Mouse (Mus musculus) liver, embryonic 14.5 days (tissue): ENCODE results near the gene Lpp. TPM values are rescaled to one million over a fixed set of nuclear protein-coding genes. Genes with fewer than 3 reads are reported as not detected.
A peak's percentile ranks its signal among the peaks of the same experiment; 100 is the strongest.

Experiments
- ATAC-seq: fragments of 200-750 bp; cut with Nextera tagmentation; 2 replicates; pipeline ENCODE4 v1.8.0; 2017; ENCODE audit warnings: moderate number of reproducible peaks, mild to moderate bottlenecking, moderate library complexity; ENCODE audit not compliant: insufficient read depth
- DNase-seq, 3 experiments: peaks; one replicate each; pipeline ENCODE4 v3.0.0-alpha.2; 2012 to 2013; ENCODE audit warnings: low read depth in 3 of 3, low spot score in 3 of 3
- H3K27ac ChIP-seq: fragments of 300-500 bp; sonication (generic); 2 replicates; pipeline ENCODE4 v1.5.1; 2014; ENCODE audit warnings: moderate library complexity, mild to moderate bottlenecking, control low read depth, inconsistent platforms
- H3K27me3 ChIP-seq: fragments of 300-500 bp; sonication (generic); 2 replicates; pipeline ENCODE4 v1.6.1; 2014; ENCODE audit warnings: mild to moderate bottlenecking, low read length, moderate library complexity; ENCODE audit not compliant: control insufficient read depth, insufficient read depth
- H3K36me3 ChIP-seq: fragments of 300-500 bp; sonication (generic); replicated peaks from 2 replicates; pipeline ENCODE4 v1.6.1; 2014; ENCODE audit warnings: low read depth; ENCODE audit not compliant: control insufficient read depth, insufficient read depth
- H3K4me1 ChIP-seq, 2 experiments: fragments of 200-500 bp in 1 of 2; fragments of 300-500 bp in 1 of 2; sonication (generic) in 1 of 2; replicated peaks; 2 replicates each; pipeline ENCODE4 v1.6.1; 2012 to 2014; ENCODE audit warnings: antibody characterized with exemption in 1 of 2, inconsistent platforms in 1 of 2, low read length in 1 of 2; ENCODE audit not compliant: control insufficient read depth in 2 of 2, insufficient read depth in 2 of 2
- H3K4me2 ChIP-seq: fragments of 300-500 bp; sonication (generic); 2 replicates; pipeline ENCODE4 v1.6.1; 2014; ENCODE audit warnings: low read depth, mild to moderate bottlenecking, control low read depth, moderate library complexity
- H3K4me3 ChIP-seq, 2 experiments: fragments of 200-500 bp in 1 of 2; fragments of 300-500 bp in 1 of 2; sonication (generic) in 1 of 2; 2 replicates each; pipeline ENCODE4 v1.5.1; 2012 to 2014; ENCODE audit warnings: low read depth in 2 of 2, low read length in 2 of 2, mild to moderate bottlenecking in 2 of 2, control low read depth in 1 of 2, inconsistent platforms in 1 of 2, moderate library complexity in 1 of 2; ENCODE audit not compliant: insufficient read depth in 1 of 2
- H3K9ac ChIP-seq: fragments of 300-500 bp; sonication (generic); replicated peaks from 2 replicates; pipeline ENCODE4 v1.6.1; 2014; ENCODE audit warnings: mild to moderate bottlenecking, control low read depth, moderate library complexity
- H3K9me3 ChIP-seq: fragments of 300-500 bp; sonication (generic); 2 replicates; pipeline ENCODE4 v1.6.1; 2016; ENCODE audit warnings: low read length, mixed read lengths; ENCODE audit not compliant: control insufficient read depth
- CTCF ChIP-seq: IDR thresholded peaks from 2 replicates; pipeline ENCODE4 v1.5.1; 2016; ENCODE audit warnings: antibody characterized with exemption, low read depth, control low read depth
- EP300 ChIP-seq: IDR thresholded peaks from 2 replicates; pipeline ENCODE4 v1.6.1; 2016; ENCODE audit warnings: antibody characterized with exemption, low read depth
- WGBS: fragments of 180-500 bp; shearing (Covaris S2); extraction: QIAGEN DNeasy Blood & Tissue Kit; methylation state at CpG from one replicate; pipeline ENCODE4 v1.1.7; 2014; ENCODE audit not compliant: insufficient replicate concordance; 5-methylcytosine and 5-hydroxymethylcytosine counted together
- polyA plus RNA-seq, 2 experiments: library from polyadenylated mRNA; depleted of rRNA in 1 of 2; stranded (reverse) in 1 of 2; unstranded in 1 of 2; fragments of >200 nt; fragmentation: Nextera tagmentation in 1 of 2; extraction: Ambion mirVana in 1 of 2; gene quantifications; 2 replicates each; pipeline versions ENCODE4 v1.2.1 to v1.2.3; 2012 to 2014

The Lpp gene
- polyA plus RNA-seq, 2 experiments = 1.4 to 4.3 TPM

DNA sequence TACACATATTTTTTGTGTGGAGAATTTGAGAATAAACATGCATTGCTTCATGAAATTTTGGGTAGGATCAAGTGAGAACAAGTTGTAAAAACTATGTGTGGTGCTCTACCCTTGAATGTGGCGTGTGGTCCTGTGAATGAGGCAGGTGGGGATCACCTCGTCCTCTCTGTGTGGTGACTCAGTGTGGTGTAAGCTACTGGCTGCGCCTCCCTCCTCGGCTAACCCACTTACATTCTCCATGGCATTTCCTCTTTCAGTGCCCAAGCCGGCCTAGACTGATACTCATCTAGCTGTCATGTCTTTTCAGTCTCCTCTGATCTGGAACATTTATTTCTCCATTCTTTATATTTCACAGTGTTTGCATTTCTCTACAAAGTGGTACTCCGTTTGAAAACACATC lies 81.5 kb downstream of the Lpp start:
- Histone ChIP-seq H3K27me3 (no peaks in the 10 kb centered on the region), H3K4me2 (no peak overlapping the region), H3K36me3 (no peaks in the 10 kb centered on the region), H3K9me3 (no peaks in the 10 kb centered on the region), H3K4me3 (no peak overlapping the region), H3K9ac (no peak overlapping the region), H3K4me1 (peaks cover 0 to 7% of the 10 kb centered on the region in 2 experiments; a peak in 2 of 4 replicates), H3K27ac (no peak overlapping the region)
- ATAC-seq = no peak
- no peak for DNase-seq
- TF ChIP-seq EP300 = no peak
- no peak for TF ChIP-seq CTCF
- 31% methylated on average over 6 of the region's 6 CpGs for WGBS

DNA sequence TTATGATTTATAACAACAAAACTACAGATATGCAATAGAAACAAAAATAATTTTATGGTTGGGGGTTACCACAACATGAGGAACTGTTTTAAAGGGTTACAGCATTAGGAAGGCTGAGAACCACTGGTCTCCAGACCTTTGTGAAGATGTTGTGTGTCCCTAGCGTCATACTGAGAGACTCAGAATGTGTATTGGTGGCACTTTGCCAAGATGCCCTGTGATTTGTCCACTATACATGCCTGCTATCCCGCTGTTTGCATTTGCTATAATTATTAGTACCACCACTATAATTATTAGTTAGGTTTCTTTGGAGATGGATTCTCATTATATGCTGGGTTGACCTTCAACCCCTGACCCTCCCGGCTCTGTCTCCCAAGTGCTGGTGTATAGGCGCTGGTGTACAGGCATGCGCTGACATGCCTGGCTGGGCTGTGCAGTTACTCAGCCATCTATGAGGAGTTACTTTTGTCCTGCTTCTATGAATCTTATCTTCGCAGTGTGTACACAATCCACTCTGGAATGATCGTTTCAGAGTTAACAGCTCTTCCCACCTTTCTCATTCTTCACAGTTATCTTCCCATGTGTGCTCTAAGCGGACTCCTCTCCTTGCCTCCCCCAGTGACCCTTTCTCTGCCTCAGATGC lies 82.1 kb downstream of the Lpp start:
- Histone ChIP-seq H3K4me1 (peaks cover 0 to 4% of the 10 kb centered on the region in 2 experiments; a peak in 2 of 4 replicates), H3K27ac (no peak overlapping the region), H3K9ac (no peak overlapping the region), H3K9me3 (no peaks in the 10 kb centered on the region), H3K4me2 (no peak overlapping the region), H3K27me3 (no peaks in the 10 kb centered on the region), H3K36me3 (no peaks in the 10 kb centered on the region), H3K4me3 (no peak overlapping the region)
- TF ChIP-seq EP300 (no peak), CTCF (no peak)
- ATAC-seq (no peak), DNase-seq (no peak)
- WGBS = 62% methylated on average over 8 of the region's 8 CpGs

DNA sequence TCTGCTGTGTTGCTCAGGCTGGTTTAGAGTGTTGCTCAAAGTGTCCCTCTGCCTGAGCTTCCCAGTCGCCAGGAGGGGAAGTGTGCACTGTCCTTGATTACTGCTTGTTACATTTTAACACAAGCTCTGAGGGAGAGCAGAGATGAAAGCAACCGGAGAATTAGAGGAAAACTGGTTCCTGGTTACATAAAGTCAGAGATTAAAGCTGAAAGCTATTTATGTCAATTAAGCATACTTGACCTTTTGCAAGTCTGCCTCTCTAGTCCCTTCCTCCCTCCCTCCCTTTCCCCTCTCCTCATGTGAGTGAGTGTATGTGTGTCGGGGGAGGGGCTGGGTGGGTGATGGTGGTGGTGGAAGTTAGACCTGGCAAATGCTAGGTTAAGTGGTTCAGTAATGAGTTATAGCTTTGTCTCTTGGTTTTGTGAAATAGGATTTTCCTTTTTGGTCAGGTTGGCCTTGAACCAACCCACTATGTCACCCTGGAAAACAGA lies 83.6 kb downstream of the Lpp start:
- peak in 1 of 3 experiments; percentile 3 for DNase-seq
- no peak overlapping the region for H3K4me2 ChIP-seq

DNA sequence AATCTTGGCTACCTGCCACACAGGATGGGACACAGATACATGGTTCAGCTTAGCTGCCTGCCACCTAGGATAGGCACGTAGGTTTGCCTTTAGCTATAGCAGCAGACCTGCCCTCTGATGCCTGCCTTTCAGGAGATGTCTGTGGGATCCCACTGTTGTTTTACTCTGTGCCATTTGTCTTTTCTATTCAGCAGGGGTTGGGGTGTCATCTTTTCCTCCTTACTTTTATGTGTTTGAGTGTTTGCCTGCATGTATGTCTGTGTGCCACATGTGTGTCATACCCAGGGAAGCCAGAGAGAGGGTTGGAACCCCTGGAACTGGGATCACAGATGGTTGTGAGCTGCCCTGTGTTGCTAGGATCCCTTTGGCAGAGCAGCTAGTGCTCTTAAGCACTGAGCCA lies 84.7 kb downstream of the Lpp start:
- Histone ChIP-seq H3K27ac (no peak overlapping the region), H3K4me2 (no peak overlapping the region), H3K36me3 (no peaks in the 10 kb centered on the region), H3K9ac (no peak overlapping the region), H3K4me3 (no peak overlapping the region), H3K27me3 (no peaks in the 10 kb centered on the region), H3K9me3 (no peaks in the 10 kb centered on the region), H3K4me1 (peaks cover 0 to 4% of the 10 kb centered on the region in 2 experiments; a peak in 2 of 4 replicates)
- DNase-seq = no peak
- no peak for TF ChIP-seq CTCF
- TF ChIP-seq EP300 = no peak
- ATAC-seq = no peak
- 53% methylated on average over 1 of the region's 1 CpGs for WGBS

More for the DNA sequence above, 83.6 kb downstream of the Lpp start:
- H3K27me3 ChIP-seq = no peaks in the 10 kb centered on the region
- no peaks in the 10 kb centered on the region for H3K9me3 ChIP-seq
- H3K4me3 ChIP-seq = no peak overlapping the region
- 19% methylated on average over 3 of the region's 3 CpGs for WGBS
- no peaks in the 10 kb centered on the region for H3K36me3 ChIP-seq
- no peak overlapping the region for H3K27ac ChIP-seq
- H3K9ac ChIP-seq = no peak overlapping the region
- peaks cover 0 to 4% of the 10 kb centered on the region in 2 experiments; a peak in 2 of 4 replicates for H3K4me1 ChIP-seq
- no peak for ATAC-seq
- no peak for TF ChIP-seq EP300
- no peak for TF ChIP-seq CTCF

DNA sequence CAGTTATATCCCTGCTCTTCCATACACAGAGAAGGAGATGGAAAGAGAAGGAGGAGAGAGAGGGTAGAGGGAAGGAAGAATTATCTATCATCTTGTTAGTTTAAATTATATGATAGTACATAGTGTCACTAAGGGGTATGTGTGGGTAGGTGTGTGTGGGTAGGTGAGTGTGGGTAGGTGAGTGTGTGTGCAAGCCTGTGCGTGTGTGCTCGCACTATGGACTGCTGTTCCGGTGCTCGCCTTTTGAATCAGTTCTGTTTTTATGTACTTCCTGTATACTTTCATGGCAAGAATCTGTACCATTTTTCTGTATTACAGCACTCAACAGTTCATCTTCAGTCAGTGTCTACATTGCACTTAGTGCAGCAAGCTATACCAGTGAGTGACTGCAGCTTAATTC lies 85.5 kb downstream of the Lpp start:
- no peak for DNase-seq
- H3K4me1 ChIP-seq = peaks cover 0 to 4% of the 10 kb centered on the region in 2 experiments; a peak in 2 of 4 replicates
- no peak overlapping the region for H3K4me2 ChIP-seq
- no peaks in the 10 kb centered on the region for H3K27me3 ChIP-seq
- 78% methylated on average over 4 of the region's 4 CpGs for WGBS
- no peaks in the 10 kb centered on the region for H3K36me3 ChIP-seq
- ATAC-seq = no peak
- H3K27ac ChIP-seq = no peak overlapping the region
- H3K9me3 ChIP-seq = no peaks in the 10 kb centered on the region
- TF ChIP-seq EP300 (no peak), CTCF (no peak)
- no peak overlapping the region for H3K4me3 ChIP-seq
- no peak overlapping the region for H3K9ac ChIP-seq
